Mouse (Mus musculus) megakaryocyte, embryonic 14.5 days (primary cell): Measurements from ENCODE around the gene Mindy4. TPM values are rescaled to one million over a fixed set of nuclear protein-coding genes. Genes with fewer than 3 reads are reported as not detected.
A peak's percentile ranks its signal among the peaks of the same experiment; 100 is the strongest.

Source experiments
- H3K27me3 ChIP-seq: replicated peaks from 2 replicates; pipeline ENCODE3; 2012; ENCODE audit warnings: inconsistent platforms
- H3K36me3 ChIP-seq: replicated peaks from 2 replicates; pipeline ENCODE3; 2012; ENCODE audit warnings: low read length, inconsistent platforms, mixed read lengths
- H3K4me1 ChIP-seq: 2 replicates; pipeline ENCODE4 v1.6.1; 2012; ENCODE audit warnings: inconsistent platforms
- H3K4me3 ChIP-seq: replicated peaks from 2 replicates; pipeline ENCODE3; 2012; ENCODE audit warnings: moderate library complexity, mild to moderate bottlenecking, inconsistent platforms
- H3K9me3 ChIP-seq: 2 replicates; pipeline ENCODE4 v1.6.1; 2012; ENCODE audit warnings: inconsistent platforms
- FLI1 ChIP-seq: IDR thresholded peaks from 2 replicates; pipeline ENCODE4 v1.6.1; 2012; ENCODE audit warnings: low read length, inconsistent platforms, mixed read lengths
- GATA1 ChIP-seq: IDR thresholded peaks from 3 replicates; pipeline ENCODE4 v1.6.1; 2012; ENCODE audit warnings: mixed read lengths, low read length, inconsistent platforms, borderline replicate concordance
- polyA plus RNA-seq: library from polyadenylated mRNA; stranded (reverse); fragments of >175 nt; gene quantifications from 2 replicates; pipeline ENCODE4 v1.2.3, GENCODE M21; 2012; ENCODE audit warnings: low replicate concordance; ENCODE audit not compliant: insufficient read depth

Mindy4 gene
- polyA plus RNA-seq, 1 experiment, result 0.10 TPM

DNA sequence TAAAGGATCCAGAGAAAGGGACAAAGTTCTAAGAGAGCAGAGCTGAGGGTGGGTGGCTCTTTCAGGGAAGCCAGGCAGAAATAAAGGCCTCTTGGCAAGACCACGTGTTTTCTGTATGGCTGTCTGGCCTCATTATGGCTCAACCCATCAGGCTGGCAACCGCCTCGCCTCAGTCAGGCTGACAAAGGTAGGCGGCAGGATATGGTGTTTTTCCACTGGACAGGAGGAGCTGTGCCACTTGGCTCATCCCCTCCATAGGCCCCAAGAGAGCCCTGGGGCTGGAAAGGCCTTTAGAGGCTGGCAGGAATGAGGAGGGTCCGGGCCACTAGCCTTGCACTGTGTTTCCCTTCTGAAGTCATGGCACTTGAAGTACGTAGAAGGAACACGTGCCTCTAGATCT is 69.8 kb downstream of the Mindy4 start:
- Histone ChIP-seq H3K4me1 (peaks cover 51% of the 10 kb centered on the region), H3K36me3 (no peaks in the 10 kb centered on the region), H3K9me3 (no peaks in the 10 kb centered on the region), H3K4me3 (no peak overlapping the region), H3K27me3 (no peaks in the 10 kb centered on the region)
- no peak for TF ChIP-seq FLI1
- no peak for TF ChIP-seq GATA1

DNA sequence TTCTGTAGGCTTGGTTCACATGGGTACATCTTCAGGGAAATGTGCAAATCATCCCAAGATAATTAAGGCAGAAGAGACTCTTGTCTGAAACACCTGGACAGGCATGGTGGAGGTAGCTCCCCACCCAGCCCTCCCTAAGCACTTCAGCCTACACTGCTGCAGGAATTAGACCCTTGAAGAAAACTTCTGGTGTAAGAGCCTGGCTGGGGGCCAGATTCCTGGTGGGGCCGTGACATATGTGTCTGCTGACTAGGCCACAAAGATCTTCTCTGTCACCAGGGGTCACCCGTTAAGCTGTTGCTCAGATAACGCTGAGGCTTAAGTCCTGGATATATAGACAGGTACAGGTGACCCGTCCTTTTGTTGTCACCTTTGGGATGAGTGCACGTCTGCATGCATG is 70.3 kb downstream of the Mindy4 start:
- no peaks in the 10 kb centered on the region for H3K36me3 ChIP-seq
- H3K4me1 ChIP-seq, result peaks cover 56% of the 10 kb centered on the region
- H3K27me3 ChIP-seq, result no peaks in the 10 kb centered on the region
- no peak overlapping the region for H3K4me3 ChIP-seq
- TF ChIP-seq GATA1, result no peak
- TF ChIP-seq FLI1, result no peak
- H3K9me3 ChIP-seq, result no peaks in the 10 kb centered on the region

DNA sequence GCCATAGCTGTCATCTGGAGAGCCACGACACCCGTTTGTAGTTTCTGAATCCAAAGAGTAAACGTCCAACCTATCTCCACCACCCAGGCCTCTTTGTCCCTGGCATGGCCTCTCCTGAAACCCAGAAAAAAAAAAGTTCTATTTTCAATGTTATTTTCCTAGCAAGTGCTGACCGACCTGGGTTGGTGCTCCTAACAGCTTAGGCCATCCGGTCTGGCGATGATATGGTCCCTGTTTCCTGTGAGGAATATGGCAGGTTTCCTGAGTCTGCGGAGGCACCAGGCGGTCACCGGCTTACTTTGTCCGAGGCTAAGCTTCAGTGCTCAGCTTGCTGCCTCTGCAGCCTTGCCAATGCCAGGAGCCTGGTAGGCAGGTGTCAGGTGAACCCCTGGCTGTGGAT is 71.8 kb downstream of the Mindy4 start:
- H3K36me3 ChIP-seq, result no peaks in the 10 kb centered on the region
- no peaks in the 10 kb centered on the region for H3K9me3 ChIP-seq
- no peak for TF ChIP-seq FLI1
- TF ChIP-seq GATA1, result no peak
- no peaks in the 10 kb centered on the region for H3K27me3 ChIP-seq
- H3K4me1 ChIP-seq, result peaks cover 71% of the 10 kb centered on the region
- peak overlapping the region; percentile 72 for H3K4me3 ChIP-seq

DNA sequence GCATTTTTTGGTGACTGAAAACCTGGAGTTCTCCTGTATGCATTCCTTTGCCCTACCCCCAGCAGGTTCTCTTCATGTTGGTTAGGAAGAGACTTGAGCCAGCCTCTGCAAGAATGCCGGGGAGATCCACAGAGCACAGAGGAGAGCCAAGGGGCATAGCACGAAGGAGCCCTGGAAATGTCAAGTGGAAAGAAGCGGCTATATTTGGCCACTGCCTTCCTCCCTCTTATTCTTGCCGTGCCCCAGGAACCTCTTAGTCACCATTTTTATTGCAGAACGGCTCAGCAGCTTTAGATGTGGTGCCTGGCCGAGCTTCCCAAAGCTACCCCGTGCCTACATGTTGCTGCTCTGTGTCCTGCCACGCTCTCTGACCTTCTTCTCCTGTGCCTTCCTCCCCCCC is 72.6 kb downstream of the Mindy4 start:
- no peak for TF ChIP-seq FLI1
- no peak for TF ChIP-seq GATA1

DNA sequence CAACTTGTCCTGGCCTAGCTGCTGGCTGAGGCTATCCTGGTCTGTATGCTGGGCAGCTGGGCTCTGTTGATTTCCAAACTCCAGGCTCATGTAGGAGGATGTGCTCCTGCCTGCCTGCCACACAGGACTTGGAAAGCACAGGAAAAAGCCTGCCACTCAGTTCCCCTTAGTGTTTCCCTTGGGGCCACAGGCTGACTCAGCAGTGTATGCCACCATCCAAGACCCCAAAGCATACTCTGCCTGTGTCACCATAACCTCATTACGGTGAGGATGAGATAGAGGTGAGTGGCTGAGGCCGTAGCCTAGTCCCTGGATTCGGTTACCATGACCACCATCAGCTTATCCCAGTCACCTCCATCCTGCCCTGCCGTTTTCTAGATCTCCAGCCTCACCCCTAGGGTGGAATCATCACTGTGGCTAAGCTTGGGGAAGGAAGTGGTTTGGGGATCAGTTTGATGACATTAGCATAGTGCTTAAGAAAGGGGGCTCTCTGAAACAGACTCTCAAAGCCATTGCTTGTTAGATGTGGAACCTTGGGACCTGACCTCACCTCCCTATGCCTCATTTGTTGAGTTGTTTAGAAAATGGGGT is 73.6 kb downstream of the Mindy4 start:
- no peak for TF ChIP-seq GATA1
- TF ChIP-seq FLI1, result no peak
- no peaks in the 10 kb centered on the region for H3K36me3 ChIP-seq
- H3K9me3 ChIP-seq, result no peaks in the 10 kb centered on the region
- H3K4me3 ChIP-seq, result peak overlapping the region; percentile 81
- H3K4me1 ChIP-seq, result peaks cover 89% of the 10 kb centered on the region
- H3K27me3 ChIP-seq, result no peaks in the 10 kb centered on the region

More for the DNA sequence above, 72.6 kb downstream of the Mindy4 start:
- Histone ChIP-seq H3K27me3 (no peaks in the 10 kb centered on the region), H3K9me3 (no peaks in the 10 kb centered on the region), H3K4me1 (peaks cover 79% of the 10 kb centered on the region), H3K36me3 (no peaks in the 10 kb centered on the region), H3K4me3 (no peak overlapping the region)

DNA sequence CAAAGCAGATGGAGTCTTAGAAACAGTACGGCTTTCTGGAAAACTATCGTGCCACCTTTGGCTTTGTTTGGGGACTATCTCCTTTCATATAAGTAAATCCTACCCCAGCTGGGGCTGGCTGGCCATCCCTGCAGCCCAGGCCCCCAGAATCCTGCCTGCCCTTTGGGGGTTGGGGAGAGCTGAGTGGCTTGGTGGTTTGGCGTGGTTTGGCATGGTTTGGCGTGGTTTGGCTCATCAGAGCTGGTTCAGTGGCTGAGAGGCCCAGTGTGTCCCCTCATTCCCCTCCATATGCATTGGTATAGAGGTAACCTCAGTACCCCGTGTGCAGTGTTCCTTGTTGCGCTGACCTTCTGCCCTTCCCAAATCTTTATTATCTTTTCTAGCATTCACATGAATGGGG is 74.9 kb downstream of the Mindy4 start:
- Histone ChIP-seq H3K4me3 (no peak overlapping the region), H3K9me3 (peaks cover 3% of the 10 kb centered on the region), H3K4me1 (peaks cover 92% of the 10 kb centered on the region), H3K36me3 (no peaks in the 10 kb centered on the region), H3K27me3 (no peaks in the 10 kb centered on the region)
- no peak for TF ChIP-seq FLI1
- no peak for TF ChIP-seq GATA1

DNA sequence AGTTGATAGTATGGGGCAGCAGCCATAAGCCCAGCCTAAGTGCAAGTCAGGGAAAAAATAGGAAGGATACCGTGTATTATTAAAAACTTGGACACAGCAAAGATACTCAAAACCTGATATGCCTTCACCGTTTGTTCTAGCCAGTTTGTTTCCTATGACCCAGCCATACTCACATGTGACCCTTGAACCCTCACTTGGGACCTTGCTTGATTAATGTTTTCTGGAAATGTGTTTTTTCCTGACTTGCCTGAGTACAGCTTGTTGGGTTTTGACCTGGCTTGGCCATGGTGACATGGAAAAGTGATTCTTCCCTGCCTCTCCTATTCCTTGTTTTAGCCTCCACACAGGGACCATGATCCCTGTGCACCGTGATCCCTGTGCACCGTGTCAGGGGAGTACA is 75.3 kb downstream of the Mindy4 start:
- TF ChIP-seq FLI1 (no peak), GATA1 (no peak)
- no peaks in the 10 kb centered on the region for H3K36me3 ChIP-seq
- peaks cover 89% of the 10 kb centered on the region for H3K4me1 ChIP-seq
- H3K9me3 ChIP-seq, result peaks cover 5% of the 10 kb centered on the region
- H3K4me3 ChIP-seq, result no peak overlapping the region
- H3K27me3 ChIP-seq, result no peaks in the 10 kb centered on the region

DNA sequence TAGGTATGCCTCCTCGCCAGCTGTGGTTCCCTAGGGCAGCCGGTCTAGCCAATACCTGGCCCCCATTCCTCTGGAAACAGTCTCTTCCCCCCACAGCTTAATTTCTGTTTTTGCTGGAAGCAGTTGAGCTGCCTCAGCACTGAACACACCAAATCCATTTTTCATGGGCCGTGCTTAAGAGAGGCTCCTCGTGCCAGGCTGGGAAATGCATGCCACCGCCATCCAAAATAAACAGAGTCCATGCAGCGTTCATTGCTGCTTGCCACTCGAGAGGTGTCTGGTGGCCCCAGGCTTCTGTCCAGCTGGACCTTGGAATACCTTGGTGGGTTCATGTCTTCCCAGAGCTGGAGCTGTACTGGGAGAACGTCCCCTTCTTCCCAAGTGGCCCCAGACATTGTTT is 77.8 kb downstream of the Mindy4 start:
- H3K27me3 ChIP-seq, result no peaks in the 10 kb centered on the region
- TF ChIP-seq FLI1 (no peak), GATA1 (no peak)

DNA sequence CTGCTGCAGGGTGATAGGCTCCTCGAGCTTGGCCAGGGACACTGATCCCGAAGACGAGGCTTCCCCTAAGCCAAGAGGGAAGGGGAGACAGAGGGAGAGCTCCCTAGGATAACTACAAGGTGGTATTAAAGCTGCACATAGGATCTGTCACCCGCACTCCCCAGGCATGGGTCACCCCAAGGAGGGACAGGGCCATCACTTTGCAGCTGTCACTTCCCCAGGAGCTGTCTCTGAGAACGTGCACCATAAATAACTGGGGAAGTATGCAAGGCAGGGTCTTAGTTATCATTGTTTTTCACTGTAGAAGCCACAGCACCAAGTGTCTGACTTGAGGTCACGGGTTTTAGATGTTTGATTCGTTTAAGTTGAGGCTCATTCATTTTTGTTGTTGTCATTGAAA is 78.5 kb downstream of the Mindy4 start:
- peaks cover 5% of the 10 kb centered on the region for H3K9me3 ChIP-seq
- peaks cover 87% of the 10 kb centered on the region for H3K4me1 ChIP-seq
- H3K27me3 ChIP-seq, result no peaks in the 10 kb centered on the region
- no peak overlapping the region for H3K4me3 ChIP-seq
- H3K36me3 ChIP-seq, result no peaks in the 10 kb centered on the region
- TF ChIP-seq FLI1, result no peak
- no peak for TF ChIP-seq GATA1

More for the DNA sequence above, 77.8 kb downstream of the Mindy4 start:
- Histone ChIP-seq H3K4me1 (peaks cover 87% of the 10 kb centered on the region), H3K36me3 (no peaks in the 10 kb centered on the region), H3K9me3 (peaks cover 5% of the 10 kb centered on the region), H3K4me3 (no peak overlapping the region)

DNA sequence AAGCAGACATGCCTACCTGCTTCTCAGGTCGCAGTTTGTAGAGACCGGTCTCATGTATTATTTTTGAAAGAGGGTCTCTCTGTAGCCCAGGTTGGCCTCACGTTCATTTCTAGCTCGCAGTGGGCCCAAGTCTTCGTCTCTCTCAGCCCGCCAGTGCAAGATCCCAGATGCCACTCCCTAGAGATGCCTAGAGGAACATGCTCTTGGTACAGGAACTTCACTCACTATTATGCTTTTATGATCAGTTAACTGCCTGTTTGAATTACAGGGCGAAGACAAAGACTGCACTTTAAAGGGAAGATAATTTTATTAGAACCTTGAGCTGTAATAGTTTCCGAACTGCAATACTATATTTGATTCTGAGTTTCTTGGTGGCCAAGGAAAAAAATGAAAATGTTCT is 79.2 kb downstream of the Mindy4 start:
- Histone ChIP-seq H3K27me3 (no peaks in the 10 kb centered on the region), H3K4me3 (no peak overlapping the region), H3K36me3 (no peaks in the 10 kb centered on the region), H3K4me1 (peaks cover 86% of the 10 kb centered on the region), H3K9me3 (peaks cover 5% of the 10 kb centered on the region)
- TF ChIP-seq GATA1 (no peak), FLI1 (no peak)

DNA sequence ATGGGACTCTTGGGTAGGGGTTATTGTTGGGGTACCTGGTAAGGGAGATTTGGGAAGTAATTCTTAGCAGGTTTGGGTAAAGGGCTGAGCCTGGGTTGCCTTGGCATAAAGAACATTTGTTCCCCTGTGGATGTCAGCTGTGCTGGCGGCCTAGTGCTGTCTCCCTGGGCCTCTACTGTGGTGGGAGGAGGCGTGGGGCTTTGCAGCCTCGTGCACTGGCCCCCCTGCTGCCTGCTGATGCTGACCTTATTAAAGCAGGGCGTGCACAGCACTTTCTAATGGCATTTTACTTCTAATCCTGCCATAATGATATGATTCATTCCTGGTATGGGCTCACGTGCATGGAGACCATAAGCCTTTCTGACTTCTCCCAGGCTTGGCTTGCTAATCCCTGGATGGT is 82.0 kb downstream of the Mindy4 start:
- Histone ChIP-seq H3K4me3 (no peak overlapping the region), H3K4me1 (peaks cover 67% of the 10 kb centered on the region), H3K9me3 (peaks cover 5% of the 10 kb centered on the region), H3K36me3 (no peaks in the 10 kb centered on the region), H3K27me3 (peaks cover 7% of the 10 kb centered on the region)
- TF ChIP-seq FLI1 (no peak), GATA1 (no peak)
